Mouse (Mus musculus) hindbrain, embryonic 12.5 days (tissue): Measurements from ENCODE around the gene Eef1a1. TPM values are rescaled to one million over a fixed set of nuclear protein-coding genes. Genes with fewer than 3 reads are reported as not detected.

ENCODE experiments used
- ATAC-seq: fragments of 200-750 bp; cut with Nextera tagmentation; 2 replicates; pipeline ENCODE4 v1.8.0; 2017; ENCODE audit warnings: moderate TSS enrichment; ENCODE audit not compliant: low FRiP score
- H3K27ac ChIP-seq: fragments of 300-500 bp; sonication (generic); 2 replicates; pipeline ENCODE4 v1.5.1; 2016; ENCODE audit warnings: mild to moderate bottlenecking
- H3K27me3 ChIP-seq: fragments of 300-500 bp; sonication (generic); 2 replicates; pipeline ENCODE4 v1.6.1; 2016; ENCODE audit warnings: mild to moderate bottlenecking
- H3K36me3 ChIP-seq: fragments of 300-500 bp; sonication (generic); 2 replicates; pipeline ENCODE4 v1.6.1; 2016; ENCODE audit warnings: mild to moderate bottlenecking
- H3K4me1 ChIP-seq: fragments of 300-500 bp; sonication (generic); 2 replicates; pipeline ENCODE4 v1.6.1; 2016
- H3K4me2 ChIP-seq: fragments of 300-500 bp; sonication (generic); replicated peaks from 2 replicates; pipeline ENCODE4 v1.6.1; 2016; ENCODE audit warnings: mild to moderate bottlenecking
- H3K4me3 ChIP-seq: fragments of 300-500 bp; sonication (generic); 2 replicates; pipeline ENCODE4 v1.5.1; 2016; ENCODE audit warnings: mild to moderate bottlenecking
- H3K9ac ChIP-seq: fragments of 300-500 bp; sonication (generic); 2 replicates; pipeline ENCODE4 v1.6.1; 2016; ENCODE audit warnings: mild to moderate bottlenecking, moderate library complexity
- H3K9me3 ChIP-seq: fragments of 300-500 bp; sonication (generic); replicated peaks from 2 replicates; pipeline ENCODE4 v1.6.1; 2016; ENCODE audit warnings: mild to moderate bottlenecking
- WGBS: fragments of 180-500 bp; shearing (Covaris S2); methylation state at CpG from one replicate; pipeline ENCODE4 v1.1.7; 2016; 5-methylcytosine and 5-hydroxymethylcytosine counted together
- polyA plus RNA-seq: library from polyadenylated mRNA; unstranded; fragments of >200 nt; fragmentation: Nextera tagmentation; extraction: Ambion mirVana; gene quantifications from 2 replicates; pipeline ENCODE4 v1.2.1, GENCODE M21; 2016

Gene Eef1a1
- polyA plus RNA-seq, 1 experiment from 2014 or later, result 3,359 TPM

DNA sequence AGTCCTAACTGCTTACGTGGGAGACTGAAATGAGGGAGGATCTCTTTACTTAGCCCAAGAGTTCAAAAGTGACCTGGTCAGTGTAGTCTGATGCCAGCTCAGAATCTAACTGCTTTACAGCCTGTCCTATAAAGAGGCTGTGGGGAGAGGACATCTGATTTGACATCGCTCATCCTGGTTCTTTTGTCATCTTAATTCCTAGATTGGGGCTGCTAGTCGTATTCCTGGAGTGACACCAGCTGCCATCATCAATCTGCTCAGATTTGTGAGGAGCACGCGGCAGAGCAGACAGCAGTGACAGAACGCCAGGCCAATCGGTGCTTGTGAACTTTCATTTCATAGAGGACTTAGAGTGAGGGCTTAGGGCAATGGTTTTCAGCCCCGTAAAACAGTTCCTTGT lies 15.4 kb downstream of the Eef1a1 start:
- no peaks in the 10 kb centered on the region for H3K9me3 ChIP-seq
- 83% methylated on average over 8 of the region's 8 CpGs for WGBS
- no peaks in the 10 kb centered on the region; the same call in 1 of the 2 replicates for H3K4me1 ChIP-seq
- H3K4me2 ChIP-seq, result no peak overlapping the region
- H3K27me3 ChIP-seq, result no peaks in the 10 kb centered on the region
- H3K36me3 ChIP-seq, result peaks cover 55% of the 10 kb centered on the region
- H3K27ac ChIP-seq, result no peak overlapping the region
- H3K4me3 ChIP-seq, result no peak overlapping the region
- H3K9ac ChIP-seq, result no peak overlapping the region
- ATAC-seq, result no peak

DNA sequence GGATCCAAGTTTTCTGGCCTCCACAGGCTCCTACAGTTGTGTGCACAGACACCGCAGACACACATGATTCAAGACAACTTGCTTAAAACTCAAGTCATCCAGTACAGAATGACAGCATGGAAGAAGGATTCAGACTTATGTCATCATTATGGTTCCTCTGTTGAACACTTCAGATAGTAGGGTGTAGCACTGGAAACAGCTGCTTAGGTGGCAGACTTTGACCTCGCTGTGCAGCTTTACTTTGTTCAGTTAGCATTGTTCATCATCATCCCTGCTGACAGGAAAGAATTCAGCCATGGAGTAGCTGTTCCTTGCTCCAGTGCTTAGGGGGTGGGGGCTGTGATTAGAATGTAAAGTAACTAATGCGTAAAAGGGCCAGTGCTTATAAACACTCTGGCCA lies 23.2 kb downstream of the Eef1a1 start:
- no peak overlapping the region for H3K9ac ChIP-seq
- peaks cover 73% of the 10 kb centered on the region for H3K36me3 ChIP-seq
- H3K4me2 ChIP-seq, result no peak overlapping the region
- no peaks in the 10 kb centered on the region for H3K9me3 ChIP-seq
- H3K27ac ChIP-seq, result no peak overlapping the region
- ATAC-seq, result no peak
- no peaks in the 10 kb centered on the region for H3K4me1 ChIP-seq
- no peaks in the 10 kb centered on the region for H3K27me3 ChIP-seq
- no peak overlapping the region for H3K4me3 ChIP-seq
- WGBS, result 93% methylated on average over 3 of the region's 3 CpGs

DNA sequence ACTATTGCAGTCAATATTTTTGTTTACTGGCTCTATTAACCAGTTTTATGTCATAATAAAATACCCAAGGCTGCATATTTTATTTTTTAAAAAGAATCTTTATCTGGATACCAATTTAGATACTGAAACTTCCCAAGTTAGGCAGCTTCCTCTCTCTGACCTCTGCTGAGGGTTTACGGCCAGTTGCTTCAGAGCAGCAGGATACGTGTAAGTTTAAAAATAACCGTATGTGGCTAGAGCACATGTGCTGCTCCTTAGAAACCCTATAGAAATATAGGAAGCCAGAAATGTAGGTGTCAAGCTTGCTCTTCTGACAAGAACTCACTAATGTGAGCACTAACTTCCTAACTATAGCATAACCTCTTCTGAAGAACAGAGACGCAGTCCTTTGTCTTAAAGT lies 25.6 kb downstream of the Eef1a1 start:
- Histone ChIP-seq H3K9me3 (no peaks in the 10 kb centered on the region), H3K36me3 (peaks cover 70% of the 10 kb centered on the region), H3K27me3 (no peaks in the 10 kb centered on the region), H3K4me2 (no peak overlapping the region), H3K9ac (no peak overlapping the region), H3K27ac (no peak overlapping the region), H3K4me1 (no peaks in the 10 kb centered on the region), H3K4me3 (no peak overlapping the region)
- 93% methylated on average over 4 of the region's 4 CpGs for WGBS
- ATAC-seq, result no peak

DNA sequence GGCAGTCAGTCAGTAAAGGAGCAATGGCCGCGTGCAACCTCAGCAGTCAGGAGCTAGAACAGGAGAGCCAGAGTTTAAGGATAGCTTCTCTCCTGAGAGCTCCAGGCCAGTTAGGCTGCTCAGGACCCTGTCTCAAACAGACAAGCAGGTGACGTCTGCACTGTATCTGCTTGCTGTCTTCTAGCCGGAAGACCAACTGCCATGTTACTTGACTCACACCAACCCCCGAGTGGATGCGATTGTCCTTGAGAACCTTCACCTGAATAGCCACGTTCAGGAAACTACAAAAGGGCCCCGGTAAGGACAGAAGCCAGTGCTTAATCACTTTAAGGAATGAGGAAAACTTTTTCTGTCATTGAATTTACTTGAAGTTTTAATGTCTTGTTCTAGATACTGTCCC lies 31.9 kb downstream of the Eef1a1 start:
- Histone ChIP-seq H3K9ac (no peak overlapping the region), H3K4me3 (no peak overlapping the region), H3K27me3 (no peaks in the 10 kb centered on the region), H3K4me1 (no peaks in the 10 kb centered on the region), H3K36me3 (peaks cover 60% of the 10 kb centered on the region), H3K27ac (no peak overlapping the region), H3K4me2 (no peak overlapping the region), H3K9me3 (no peaks in the 10 kb centered on the region)
- WGBS, result 91% methylated on average over 8 of the region's 8 CpGs
- no peak for ATAC-seq

DNA sequence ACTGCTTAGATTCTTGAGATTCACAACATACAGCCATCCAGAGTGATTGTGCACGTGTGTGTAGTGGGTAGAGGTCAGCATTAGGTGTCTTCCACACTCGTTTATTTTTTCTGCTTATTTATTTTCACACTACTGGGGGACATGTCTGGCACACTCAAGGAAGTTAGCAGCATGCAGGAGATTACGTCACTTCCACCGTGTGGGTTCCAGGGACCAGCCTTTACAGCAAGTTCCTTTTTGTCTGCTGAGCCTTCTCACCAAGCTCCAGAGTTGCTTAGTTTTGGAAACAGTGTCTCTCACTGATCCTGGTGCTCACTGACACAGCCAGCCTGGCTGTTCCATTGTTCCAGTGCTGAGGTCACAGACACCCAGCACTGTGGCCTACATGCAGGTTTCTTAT lies 37.6 kb downstream of the Eef1a1 start:
- WGBS, result 90% methylated on average over 4 of the region's 4 CpGs
- no peaks in the 10 kb centered on the region for H3K9me3 ChIP-seq
- no peak overlapping the region for H3K4me2 ChIP-seq
- no peak for ATAC-seq
- H3K9ac ChIP-seq, result no peak overlapping the region
- no peak overlapping the region for H3K27ac ChIP-seq
- H3K4me1 ChIP-seq, result peaks cover 9% of the 10 kb centered on the region
- peaks cover 26% of the 10 kb centered on the region for H3K36me3 ChIP-seq
- no peak overlapping the region for H3K4me3 ChIP-seq
- peaks cover 7% of the 10 kb centered on the region; the same call in 1 of the 2 replicates for H3K27me3 ChIP-seq

DNA sequence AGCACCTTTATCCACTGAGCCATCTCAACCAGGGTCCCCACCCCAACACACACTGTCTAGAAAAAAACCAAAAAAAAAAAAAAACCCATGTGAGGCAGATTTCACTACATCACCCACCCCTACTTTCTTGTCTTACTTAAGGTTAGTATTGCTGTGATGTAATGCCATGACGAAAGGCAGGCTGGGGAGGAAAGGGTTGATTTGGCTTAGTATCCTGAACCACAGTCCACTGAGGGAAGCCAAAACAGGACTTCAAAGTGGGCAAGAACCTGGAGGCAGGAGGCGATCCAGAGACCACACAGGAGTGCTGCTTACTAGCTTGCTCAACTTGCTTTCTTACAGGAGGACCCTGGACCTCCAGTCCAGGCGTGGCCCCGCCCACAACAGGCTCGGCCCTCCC lies 38.5 kb downstream of the Eef1a1 start:
- Histone ChIP-seq H3K4me3 (no peak overlapping the region), H3K27ac (no peak overlapping the region), H3K4me1 (peaks cover 9% of the 10 kb centered on the region), H3K27me3 (peaks cover 16% of the 10 kb centered on the region), H3K9ac (no peak overlapping the region), H3K4me2 (no peak overlapping the region), H3K9me3 (no peaks in the 10 kb centered on the region), H3K36me3 (peaks cover 26% of the 10 kb centered on the region)
- ATAC-seq, result no peak
- 72% methylated on average over 5 of the region's 5 CpGs for WGBS

DNA sequence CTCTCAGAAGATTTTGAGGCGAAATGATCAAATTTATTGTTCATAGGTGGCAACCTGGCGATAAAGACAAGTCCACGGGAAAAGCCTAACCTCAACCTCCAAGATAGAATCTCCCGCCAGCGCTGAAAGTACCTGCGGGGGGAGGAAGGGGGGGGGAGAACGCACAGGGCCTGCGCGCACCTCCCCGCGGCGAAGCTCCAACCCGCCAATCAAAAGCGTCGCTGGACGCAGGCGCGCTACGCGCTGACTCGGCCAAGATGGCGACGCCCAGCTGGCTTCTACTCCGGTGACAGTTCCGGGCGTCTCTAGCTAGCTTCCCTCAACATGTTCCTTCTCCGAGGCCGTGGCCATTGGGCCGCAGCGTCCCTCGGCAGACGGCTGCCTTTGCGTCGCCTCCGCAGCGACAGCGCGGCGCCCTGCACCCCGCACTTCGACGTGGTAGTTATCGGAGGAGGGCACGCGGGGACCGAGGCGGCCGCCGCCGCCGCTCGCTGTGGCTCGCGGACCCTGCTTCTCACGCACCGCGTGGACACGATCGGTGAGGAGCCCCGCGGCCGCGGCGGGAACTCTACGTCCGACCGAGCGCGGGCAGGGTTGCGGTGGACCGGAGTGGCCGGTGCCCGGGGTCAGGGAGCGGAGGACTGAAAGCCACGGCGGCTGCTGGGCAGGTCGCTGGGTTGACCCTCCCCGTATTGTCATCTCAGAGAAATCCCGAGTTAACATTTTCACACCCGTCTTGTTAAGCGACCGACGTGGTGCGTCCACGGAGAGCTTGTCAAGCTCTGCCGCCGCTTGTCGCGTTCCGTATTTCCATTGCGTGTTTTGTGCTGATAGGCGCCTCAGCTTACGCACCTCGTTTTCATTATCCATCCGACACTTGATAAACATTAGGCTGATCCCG lies 40.7 kb downstream of the Eef1a1 start, which contains the start of the genes Mto1 and Gm17324:
Mto1 (plus strand) TSS at position 236 of the 901 bp plus-strand sequence.
Gm17324 (minus strand) TSS at position 814 of the 901 bp plus-strand sequence.
- Histone ChIP-seq H3K4me2 (peak within 1 kb of the TSS; percentile 72), H3K4me1 (peaks cover 9% of the 10 kb centered on the region), H3K4me3 (peak within 1 kb of the TSS; percentile 97), H3K36me3 (peaks cover 13% of the 10 kb centered on the region), H3K27me3 (peaks cover 38% of the 10 kb centered on the region), H3K9me3 (no peaks in the 10 kb centered on the region), H3K9ac (peak within 1 kb of the TSS; percentile 91), H3K27ac (peak within 1 kb of the TSS; percentile 93)
- ATAC-seq, result peak; percentile 95
- WGBS, result under 1% methylated on average over 95 of the region's 96 CpGs

DNA sequence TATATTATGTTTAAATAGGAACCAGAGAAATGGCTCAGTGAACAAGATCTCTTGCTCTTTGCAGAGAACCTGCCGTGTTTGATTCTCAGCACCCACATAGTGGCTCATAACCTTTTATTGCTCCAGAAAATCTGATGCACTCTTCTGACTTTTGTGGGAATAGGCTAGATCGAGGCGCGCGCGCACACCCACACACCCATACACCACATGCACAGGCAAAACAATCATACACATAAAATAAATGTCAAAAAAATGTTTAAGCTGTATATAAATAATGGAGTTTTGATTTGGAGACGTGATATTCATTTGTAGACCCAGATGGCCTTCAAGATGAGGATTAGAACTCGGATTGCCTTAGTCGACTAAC lies 41.4 kb downstream of the Eef1a1 start:
- WGBS, result 37% methylated on average over 9 of the region's 9 CpGs
- Histone ChIP-seq H3K4me1 (peaks cover 14% of the 10 kb centered on the region), H3K27me3 (peaks cover 44% of the 10 kb centered on the region), H3K4me3 (peak overlapping the region; percentile 97), H3K4me2 (peak overlapping the region; percentile 72), H3K36me3 (peaks cover 8% of the 10 kb centered on the region; the same call in 1 of the 2 replicates), H3K9me3 (no peaks in the 10 kb centered on the region), H3K9ac (peak overlapping the region; percentile 91), H3K27ac (no peak overlapping the region)
- ATAC-seq, result peak; percentile 54

DNA sequence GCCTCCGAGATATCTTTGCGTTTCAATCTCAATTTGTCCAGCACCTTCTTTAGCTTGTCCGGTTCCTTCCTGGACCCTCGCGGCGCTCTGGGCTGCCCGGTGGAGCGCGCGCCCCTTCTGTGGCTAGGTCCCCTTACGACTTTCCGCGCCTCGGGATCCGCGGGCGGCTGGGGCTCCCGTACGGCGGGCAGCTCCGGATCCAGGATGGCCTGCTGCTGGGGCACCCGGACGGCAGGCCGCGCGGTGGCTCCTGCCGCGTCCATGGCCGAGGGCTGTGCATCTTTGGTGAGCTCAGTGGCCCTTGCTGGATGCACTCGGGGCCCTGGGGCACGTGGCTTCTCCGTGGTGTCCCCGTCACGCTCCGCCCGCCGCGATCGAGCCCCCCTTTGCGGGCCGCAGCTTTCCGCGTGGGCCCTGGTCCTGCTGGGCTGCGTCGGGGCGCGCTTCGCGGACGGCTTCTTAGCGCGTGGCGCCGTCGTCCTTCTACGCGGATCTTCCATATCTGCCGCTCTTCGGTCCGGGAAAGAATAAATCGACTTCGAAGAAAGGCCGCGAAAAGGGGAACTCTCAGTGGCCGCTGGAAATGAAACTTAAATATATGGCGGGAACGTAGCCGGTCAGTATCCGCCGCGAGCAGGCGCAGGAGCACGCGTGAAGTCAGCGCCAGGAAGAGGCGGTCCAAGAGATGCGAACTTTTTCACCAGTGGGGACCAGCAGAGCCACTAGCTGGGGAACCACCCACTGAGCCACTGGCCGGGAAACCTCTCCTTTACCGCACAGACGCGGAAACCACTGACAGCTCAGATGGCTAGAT lies 46.2 kb downstream of the Eef1a1 start, which contains the start of gene Cgas:
Cgas (minus strand) TSS at position 659 of the 814 bp plus-strand sequence.
- Histone ChIP-seq H3K4me3 (peak within 1 kb of the TSS; percentile 36), H3K36me3 (no peaks in the 10 kb centered on the region), H3K27me3 (peaks cover 81% of the 10 kb centered on the region), H3K27ac (no peak within 1 kb of the TSS), H3K4me1 (peaks cover 8% of the 10 kb centered on the region), H3K9ac (peak within 1 kb of the TSS; percentile 48), H3K9me3 (no peaks in the 10 kb centered on the region), H3K4me2 (peak within 1 kb of the TSS; percentile 68)
- ATAC-seq, result peak; percentile 13; the same call in 1 of the 2 replicates
- WGBS, result under 1% methylated on average over 80 of the region's 81 CpGs

DNA sequence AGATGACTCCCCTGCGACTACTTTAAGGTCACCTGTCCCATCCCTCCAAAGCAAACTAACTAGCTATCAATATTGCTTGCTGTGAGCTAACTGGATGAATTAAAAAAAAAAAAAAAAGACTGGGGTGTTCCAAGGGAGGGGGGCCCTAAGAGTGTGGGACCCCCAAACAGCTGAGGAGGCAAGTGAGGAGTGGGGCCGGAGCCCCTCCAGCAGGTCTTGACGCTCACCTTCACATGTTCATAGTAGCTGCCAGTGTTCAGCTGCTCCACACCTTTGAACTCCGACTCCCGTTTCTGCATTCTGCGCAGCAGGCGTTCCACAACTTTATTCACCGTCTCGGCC lies 46.7 kb downstream of the Eef1a1 start:
- Histone ChIP-seq H3K4me3 (peak overlapping the region; percentile 36), H3K9me3 (no peaks in the 10 kb centered on the region), H3K27ac (no peak overlapping the region), H3K36me3 (no peaks in the 10 kb centered on the region), H3K4me2 (peak overlapping the region; percentile 68), H3K4me1 (peaks cover 8% of the 10 kb centered on the region), H3K9ac (no peak overlapping the region), H3K27me3 (peaks cover 80% of the 10 kb centered on the region)
- no peak for ATAC-seq
- WGBS, result 3% methylated on average over 8 of the region's 9 CpGs

DNA sequence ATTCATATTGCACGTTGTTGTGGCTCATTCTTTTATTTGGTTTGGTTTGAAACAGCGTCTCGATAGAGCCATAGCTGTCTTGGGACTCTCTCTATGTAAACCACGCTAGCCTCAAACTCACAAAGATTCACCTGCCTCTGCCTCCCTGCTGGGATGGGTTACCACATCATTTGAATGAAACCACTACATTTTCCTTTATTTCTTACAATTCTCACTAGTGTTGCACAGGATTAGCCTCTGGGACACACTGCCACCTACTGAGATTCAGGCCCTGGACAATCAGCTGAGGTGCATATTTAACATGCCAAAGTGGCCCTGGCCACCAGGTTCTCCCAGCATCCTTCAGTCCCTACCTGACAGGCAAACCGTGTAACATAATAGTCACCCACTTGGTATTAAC lies 49.5 kb downstream of the Eef1a1 start:
- 67% methylated on average over 5 of the region's 5 CpGs for WGBS
- Histone ChIP-seq H3K4me3 (no peak overlapping the region), H3K9ac (no peak overlapping the region), H3K9me3 (no peaks in the 10 kb centered on the region), H3K27ac (no peak overlapping the region), H3K36me3 (no peaks in the 10 kb centered on the region), H3K4me1 (peaks cover 8% of the 10 kb centered on the region), H3K4me2 (no peak overlapping the region), H3K27me3 (peaks cover 55% of the 10 kb centered on the region)
- ATAC-seq, result no peak

DNA sequence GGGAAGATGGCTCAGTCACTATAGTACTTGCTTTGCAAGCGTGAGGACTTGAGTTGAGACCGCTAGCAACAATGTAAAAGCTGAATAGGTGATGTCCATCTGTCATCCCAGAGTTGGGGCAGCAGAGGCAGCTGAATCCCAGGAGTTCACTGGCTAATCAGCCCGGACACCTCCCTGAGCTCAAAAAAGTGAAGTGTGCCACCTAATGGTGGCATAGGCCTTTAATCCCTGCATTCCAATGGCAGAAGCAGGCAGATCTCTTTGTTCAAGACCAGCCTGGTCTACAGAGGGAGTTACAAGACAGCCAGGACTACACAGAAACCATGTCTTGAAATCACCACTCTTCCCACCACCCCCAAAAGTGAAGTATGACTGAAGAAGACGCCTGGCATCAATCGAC lies 56.5 kb downstream of the Eef1a1 start:
- Histone ChIP-seq H3K36me3 (no peaks in the 10 kb centered on the region), H3K9me3 (no peaks in the 10 kb centered on the region), H3K27ac (no peak overlapping the region), H3K9ac (no peak overlapping the region), H3K4me2 (no peak overlapping the region), H3K4me1 (peaks cover 2% of the 10 kb centered on the region; the same call in 1 of the 2 replicates), H3K27me3 (peaks cover 4% of the 10 kb centered on the region; the same call in 1 of the 2 replicates), H3K4me3 (no peak overlapping the region)
- 83% methylated on average over 5 of the region's 5 CpGs for WGBS
- no peak for ATAC-seq
